Mouse (Mus musculus) brain, embryonic 14.5 days (tissue): ENCODE measurements around the gene Oser1. TPM values are rescaled to one million over a fixed set of nuclear protein-coding genes. Genes with fewer than 3 reads are reported as not detected.
"Not testable (repeated sequence)": the region's sequence is repeated elsewhere in the genome, so short reads cannot be mapped to it uniquely, and the experiment has no call there.

ENCODE experiments used
- DNase-seq: peaks from one replicate; pipeline ENCODE4 v3.0.0-alpha.2; 2011; ENCODE audit warnings: low read depth
- CTCF ChIP-seq: fragments of 200-500 bp; IDR thresholded peaks from 2 replicates; pipeline ENCODE4 v1.5.1; 2012; ENCODE audit warnings: inconsistent platforms, mild to moderate bottlenecking, moderate library complexity, borderline replicate concordance; ENCODE audit not compliant: insufficient read depth, insufficient read length; ENCODE audit errors: extremely low read depth
- POLR2A ChIP-seq: fragments of 200-500 bp; IDR thresholded peaks from 2 replicates; pipeline ENCODE4 v1.6.1; 2012; ENCODE audit warnings: mild to moderate bottlenecking, inconsistent platforms, borderline replicate concordance; ENCODE audit not compliant: poor library complexity, insufficient read depth, insufficient read length, severe bottlenecking; ENCODE audit errors: extremely low read depth
- polyA plus RNA-seq: library from polyadenylated mRNA; depleted of rRNA; stranded (reverse); fragments of >200 nt; gene quantifications from 2 replicates; pipeline ENCODE4 v1.2.3, GENCODE M21; 2012

Gene Oser1
- polyA plus RNA-seq, 1 experiment: 30.5 TPM

- no peak for DNase-seq
These were observed 37.9 kb upstream of the Oser1 start for GRCm38 (mm10) chr2:163462386-163462785.

GRCm38 (mm10) chr2:163461307-163461706, 36.8 kb upstream of the Oser1 start:
- not testable (repeated sequence) for DNase-seq

More at GRCm38 (mm10) chr2:163462386-163462785, 37.9 kb upstream of the Oser1 start:
- TF ChIP-seq POLR2A: no peak
- TF ChIP-seq CTCF: no peak

GRCm38 (mm10) chr2:163460622-163461021, 36.1 kb upstream of the Oser1 start:
- no peak for TF ChIP-seq CTCF
- no peak for TF ChIP-seq POLR2A
- no peak for DNase-seq

- TF ChIP-seq CTCF (no peak), POLR2A (no peak)
- DNase-seq: peak; percentile 59
These were observed 34.9 kb upstream of the Oser1 start for GRCm38 (mm10) chr2:163459380-163459779.

GRCm38 (mm10) chr2:163458539-163459265, 34.2 kb upstream of the Oser1 start:
- DNase-seq: peak; percentile 31
- TF ChIP-seq POLR2A (no peak), CTCF (no peak)

GRCm38 (mm10) chr2:163453378-163453777, 28.9 kb upstream of the Oser1 start:
- no peak for TF ChIP-seq POLR2A
- TF ChIP-seq CTCF: no peak
- DNase-seq: no peak

GRCm38 (mm10) chr2:163452738-163453137, 28.2 kb upstream of the Oser1 start:
- TF ChIP-seq POLR2A (no peak), CTCF (no peak)
- DNase-seq: no peak

GRCm38 (mm10) chr2:163450668-163451295, 26.3 kb upstream of the Oser1 start:
- no peak for TF ChIP-seq CTCF
- TF ChIP-seq POLR2A: no peak
- peak; percentile 75 for DNase-seq

GRCm38 (mm10) chr2:163449276-163449675, 24.8 kb upstream of the Oser1 start:
- DNase-seq: no peak
- TF ChIP-seq CTCF (no peak), POLR2A (no peak)

- no peak for TF ChIP-seq POLR2A
- no peak for TF ChIP-seq CTCF
- DNase-seq: no peak
These were observed 22.9 kb upstream of the Oser1 start for GRCm38 (mm10) chr2:163447375-163447774.

- DNase-seq: no peak
- TF ChIP-seq POLR2A (no peak), CTCF (no peak)
These were observed 19.5 kb upstream of the Oser1 start for GRCm38 (mm10) chr2:163444017-163444416.

GRCm38 (mm10) chr2:163443543-163443942, 19.0 kb upstream of the Oser1 start:
- TF ChIP-seq CTCF (no peak), POLR2A (no peak)
- DNase-seq: no peak
